In the genomic region with DNA sequence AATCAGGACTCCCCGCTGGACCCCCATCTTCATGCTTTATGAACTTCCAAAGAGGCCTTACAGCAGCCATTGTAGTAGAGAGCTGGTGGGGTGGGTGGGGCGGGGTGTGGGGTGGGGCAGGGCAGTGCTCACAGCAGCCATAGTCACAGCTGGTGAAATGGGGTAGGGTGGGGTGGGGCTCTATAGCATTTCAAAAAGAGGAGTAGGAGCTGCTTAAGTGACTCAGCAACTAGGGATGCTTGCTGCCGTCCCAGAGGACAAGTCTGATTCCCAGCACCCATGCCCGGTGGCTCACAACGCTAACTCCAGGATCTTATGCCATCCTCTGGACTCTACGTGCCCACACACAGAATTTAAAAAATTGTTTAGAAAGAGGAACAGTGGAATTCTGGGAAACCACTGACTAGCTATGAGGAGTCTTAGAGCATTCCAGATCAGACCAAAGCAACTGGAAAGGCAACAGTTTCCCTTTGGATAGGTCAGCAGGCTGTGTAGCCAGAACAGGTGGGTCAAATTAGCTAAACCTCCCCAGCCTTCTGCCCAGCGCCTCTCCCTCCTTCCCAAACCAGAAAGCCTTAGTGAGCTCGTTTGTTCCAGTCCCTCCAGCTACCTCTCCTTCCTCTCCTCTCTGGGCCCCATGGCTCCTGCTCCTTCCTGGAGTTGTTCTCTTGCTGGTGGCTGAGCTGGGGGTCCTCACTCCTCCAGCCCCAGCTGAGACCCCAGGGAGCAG, we compare ENCODE assay signal across 32 mouse cellular contexts.
DNase-seq lines count a peak whose midpoint lies in the region; ATAC-seq and TF ChIP-seq lines count a peak whose summit lies in the region.
"Had no signal": no experiment of that assay in that cellular context is flagged by ENCODE, and none has a peak within 500 bp of the region (broad histone marks: within the 10 kb centered on the region; RNA-seq: fewer than 3 reads in every experiment).

No protein-coding gene starts in this region.

- no peak for TF ChIP-seq POLR2A in lung, adult 2 months (IDR thresholded peaks at IDR 0.05; ENCODE audit: borderline replicate concordance, extremely low read depth, low read depth, low read length)

- no peak overlapping the region for H3K4me3 ChIP-seq in C2C12 (ENCODE audit: insufficient read depth, poor library complexity, severe bottlenecking)
- H3K4me3 ChIP-seq in limb, embryonic 11.5 days (ENCODE audit: low read depth, low read length): no peak overlapping the region
- H3K4me3 ChIP-seq in lung, adult 2 months (replicated peaks; ENCODE audit: extremely low read depth, low read depth, low read length): no peak overlapping the region
- H3K4me3 ChIP-seq: embryonic facial prominence, embryonic 13.5 days; forebrain, embryonic 10.5 days; forebrain, embryonic 15.5 days; heart, embryonic 10.5 days; heart, embryonic 15.5 days; hindbrain, embryonic 12.5 days; limb, embryonic 13.5 days had no signal

- 0 out of 2 replicates have a peak, but pooled peaks cover 3% of the 10 kb centered on the region for H3K9me3 ChIP-seq in limb, embryonic 11.5 days (ENCODE audit: control insufficient read depth, low read length)
- H3K9me3 ChIP-seq: embryonic facial prominence, embryonic 13.5 days; forebrain, embryonic 15.5 days; heart, embryonic 10.5 days; heart, embryonic 15.5 days; hindbrain, embryonic 12.5 days; limb, embryonic 13.5 days had no signal

- no peak overlapping the region for H3K27ac ChIP-seq in limb, embryonic 11.5 days (replicated peaks; ENCODE audit: low read depth, low read length)
- H3K27ac ChIP-seq: embryonic facial prominence, embryonic 13.5 days; forebrain, embryonic 15.5 days; heart, embryonic 10.5 days; heart, embryonic 15.5 days; hindbrain, embryonic 12.5 days; hindbrain, postnatal 0 days; kidney, postnatal 0 days; limb, embryonic 13.5 days; macrophage had no signal

- 69% methylated on average over 8 of the region's 8 CpGs for WGBS in limb, embryonic 11.5 days
- 80% methylated on average over 8 of the region's 8 CpGs for WGBS in lung, adult 2 months

- peak overlapping the region; percentile 7 for H3ac ChIP-seq in C2C12 (ENCODE audit: control insufficient read depth, insufficient read length, low read depth)

- no peak overlapping the region for H3K4me2 ChIP-seq in limb, embryonic 11.5 days (ENCODE audit: low read depth, severe bottlenecking)
- H3K4me2 ChIP-seq: embryonic facial prominence, embryonic 13.5 days; forebrain, embryonic 15.5 days; heart, embryonic 15.5 days; hindbrain, embryonic 12.5 days; limb, embryonic 13.5 days had no signal

- 0 out of 2 replicates have a peak overlapping the region, but pooled peaks have one; percentile 9 for H3K9ac ChIP-seq in limb, embryonic 11.5 days (ENCODE audit: low read length)
- H3K9ac ChIP-seq: embryonic facial prominence, embryonic 13.5 days; forebrain, embryonic 15.5 days; heart, embryonic 15.5 days; hindbrain, embryonic 12.5 days; limb, embryonic 13.5 days had no signal

- no peak for TF ChIP-seq CTCF in C2C12 (IDR thresholded peaks at IDR 0.05; ENCODE audit: control insufficient read depth, insufficient read depth, insufficient read length)
- TF ChIP-seq CTCF in lung, adult 2 months (IDR thresholded peaks at IDR 0.05; ENCODE audit: insufficient read depth, low read length): no peak

- no peaks in the 10 kb centered on the region for H3K4me1 ChIP-seq in limb, embryonic 11.5 days (ENCODE audit: control insufficient read depth, insufficient read depth, low read length)
- H3K4me1 ChIP-seq in lung, adult 2 months (ENCODE audit: control insufficient read depth, insufficient read depth, low read length): no peaks in the 10 kb centered on the region
- H3K4me1 ChIP-seq: forebrain, embryonic 15.5 days; heart, embryonic 10.5 days; heart, embryonic 15.5 days had no signal

- DNase-seq in 3134 (ENCODE audit: extremely low read depth, insufficient read length, low spot score) (peak; percentile 45), NIH3T3 (ENCODE audit: low read depth) (peak; percentile 20)
- DNase-seq in limb, embryonic 11.5 days (ENCODE audit: low spot score): no peak
- DNase-seq in embryo, embryonic 11 days: no peak
- no peak for DNase-seq in layer of hippocampus, postnatal 10 days (ENCODE audit: low spot score in 2 of 2)
- no peak for DNase-seq in lung, adult 2 months
- DNase-seq in urinary bladder, postnatal 14 days (ENCODE audit: low spot score): no peak
- DNase-seq: adrenal gland, adult 2 months; cerebellum, adult 2 months; cerebellum, postnatal 25 days; gastrocnemius, postnatal 25 days; heart, adult 11 months; kidney, adult 8-10 months; kidney, postnatal 4 days; layer of hippocampus, postnatal 36 days; midbrain, embryonic 14.5 days; right cerebral cortex, postnatal 25 days; thymus, adult 2 months; thymus, postnatal 4 days had no signal

- no peaks in the 10 kb centered on the region for H3K79me2 ChIP-seq in C2C12 (ENCODE audit: control insufficient read depth, insufficient read depth)

- H3K27me3 ChIP-seq in C2C12 (ENCODE audit: control insufficient read depth, insufficient read depth, insufficient read length): no peaks in the 10 kb centered on the region
- no peaks in the 10 kb centered on the region for H3K27me3 ChIP-seq in limb, embryonic 11.5 days (ENCODE audit: control insufficient read depth, insufficient read depth, low read length)
- H3K27me3 ChIP-seq: forebrain, embryonic 15.5 days; hindbrain, embryonic 12.5 days had no signal

- no peaks in the 10 kb centered on the region for H3K36me3 ChIP-seq in C2C12 (ENCODE audit: control insufficient read depth, insufficient read depth)
- H3K36me3 ChIP-seq in limb, embryonic 11.5 days (ENCODE audit: control insufficient read depth, insufficient read depth, low read length): no peaks in the 10 kb centered on the region
- H3K36me3 ChIP-seq: embryonic facial prominence, embryonic 13.5 days; forebrain, embryonic 10.5 days; forebrain, embryonic 15.5 days; heart, embryonic 10.5 days; heart, embryonic 15.5 days; hindbrain, embryonic 12.5 days; limb, embryonic 13.5 days had no signal

- ATAC-seq in limb, embryonic 11.5 days (ENCODE audit: insufficient number of reproducible peaks, low FRiP score, low TSS enrichment, low read depth): no peak
- ATAC-seq: forebrain, embryonic 15.5 days; hindbrain, postnatal 0 days; intestine, embryonic 16.5 days; lung, postnatal 0 days had no signal

- no peaks in the 10 kb centered on the region for H3K79me3 ChIP-seq in C2C12 (ENCODE audit: low read depth)

TF ChIP-seq in C2C12, 6 proteins besides CTCF, POLR2A, EP300 and RAD21:
- TF ChIP-seq USF1 (IDR thresholded peaks at IDR 0.05; ENCODE audit: low read depth) (no peak), FOSL1 (IDR thresholded peaks at IDR 0.05; ENCODE audit: insufficient read depth, low read length, poor library complexity, severe bottlenecking) (no peak), MYOD1 (IDR thresholded peaks at IDR 0.05; ENCODE audit: control insufficient read depth, insufficient read length, low read depth) (peak; percentile 33), CEBPB (IDR thresholded peaks at IDR 0.05; ENCODE audit: low read depth) (no peak), MYOG (IDR thresholded peaks at IDR 0.05; ENCODE audit: control insufficient read depth, extremely low read depth, insufficient read length) (no peak), MAX (IDR thresholded peaks at IDR 0.05) (no peak)

Comparison
In these comparisons a context has a peak if more than half of its experiments do, and no peak if none do; other contexts are left out.
1. DNase-seq: peak in 3134 (single experiment) and NIH3T3 (single experiment); none in limb, embryonic 11.5 days (single experiment), embryo, embryonic 11 days (single experiment), layer of hippocampus, postnatal 10 days (0 of 2), lung, adult 2 months (single experiment) and urinary bladder, postnatal 14 days (single experiment).